ENCODE assay signal across 19 mouse cellular contexts in genomic region chr1:178563834-178564233, GRCm38 (mm10). TPM values are rescaled to one million over a fixed set of nuclear protein-coding genes. Genes with fewer than 3 reads are reported as not detected.
DNase-seq lines count a peak whose midpoint lies in the region; ATAC-seq lines count a peak whose summit lies in the region.
"Had no signal": no experiment of that assay in that cellular context is flagged by ENCODE, and none has a peak within 500 bp of the region (broad histone marks: within the 10 kb centered on the region; RNA-seq: fewer than 3 reads in every experiment).

No protein-coding gene starts in this region.

- 69% methylated on average over 2 of the region's 2 CpGs for WGBS in heart, embryonic 11.5 days (ENCODE audit: insufficient replicate concordance)
- 76% methylated on average over 2 of the region's 2 CpGs for WGBS in neural tube, embryonic 13.5 days

- peaks cover 6% of the 10 kb centered on the region; the same call in 1 of the 2 replicates for H3K9me3 ChIP-seq in heart, embryonic 11.5 days (replicated peaks; ENCODE audit: control insufficient read depth, low read length)
- H3K9me3 ChIP-seq in neural tube, embryonic 13.5 days: peaks cover 9% of the 10 kb centered on the region
- H3K9me3 ChIP-seq: heart, embryonic 10.5 days; stomach, embryonic 15.5 days had no signal

- no peak for ATAC-seq in heart, embryonic 11.5 days (replicated peaks; ENCODE audit: insufficient number of reproducible peaks, low FRiP score, low TSS enrichment)
- no peak for ATAC-seq in neural tube, embryonic 13.5 days (ENCODE audit: low read depth)
- ATAC-seq: forebrain, embryonic 13.5 days; inflammation-experienced regulatory T-cells, adult 6 months had no signal

- intact Hi-C loops in heart, postnatal 10 days (cut with DNase I): no loop called here

- peaks cover 24% of the 10 kb centered on the region for H3K4me1 ChIP-seq in heart, embryonic 11.5 days (ENCODE audit: control insufficient read depth, insufficient read depth, low read length)
- peaks cover 36% of the 10 kb centered on the region for H3K4me1 ChIP-seq in neural tube, embryonic 13.5 days (replicated peaks)
- H3K4me1 ChIP-seq: stomach, embryonic 15.5 days had no signal

- DNase-seq in heart, postnatal 10 days: no peak
- DNase-seq in neural tube, embryonic 10.5 days (ENCODE audit: extremely low spot score, low spot score): no peak
- peak; percentile 35 to 62 for DNase-seq in cerebellum, postnatal 14 days
- DNase-seq in c-Kit-positive CD71-positive TER-119-positive erythroid progenitor cells, embryonic 14.5 days (ENCODE audit: low spot score): no peak
- DNase-seq in retina, postnatal 1 day: no peak
- DNase-seq: adrenal gland, postnatal 10 days; kidney, adult 2 months; lung, postnatal 4 days; midbrain, embryonic 14.5 days; thymus, postnatal 4 days had no signal

- peak overlapping the region; percentile 2; the same call in 1 of the 2 replicates for H3K4me2 ChIP-seq in heart, embryonic 11.5 days
- no peak overlapping the region for H3K4me2 ChIP-seq in neural tube, embryonic 13.5 days
- H3K4me2 ChIP-seq: forebrain, embryonic 13.5 days; hindbrain, embryonic 13.5 days; neural tube, embryonic 12.5 days; stomach, embryonic 15.5 days had no signal

- peaks cover 8% of the 10 kb centered on the region; the same call in 1 of the 2 replicates for H3K36me3 ChIP-seq in heart, embryonic 11.5 days (ENCODE audit: control insufficient read depth, insufficient read depth, low read length)
- no peaks in the 10 kb centered on the region; the same call in 1 of the 2 replicates for H3K36me3 ChIP-seq in neural tube, embryonic 13.5 days
- H3K36me3 ChIP-seq: hindbrain, embryonic 13.5 days; neural tube, embryonic 12.5 days; stomach, embryonic 15.5 days had no signal

- no peak overlapping the region for H3K4me3 ChIP-seq in heart, embryonic 11.5 days (ENCODE audit: low read depth, low read length)
- no peak overlapping the region for H3K4me3 ChIP-seq in neural tube, embryonic 13.5 days
- H3K4me3 ChIP-seq: forebrain, embryonic 13.5 days; heart, embryonic 10.5 days; hindbrain, embryonic 13.5 days; neural tube, embryonic 12.5 days; stomach, embryonic 15.5 days had no signal

- no peaks in the 10 kb centered on the region for H3K27me3 ChIP-seq in heart, embryonic 11.5 days (ENCODE audit: control insufficient read depth, insufficient read depth, low read length)
- H3K27me3 ChIP-seq in neural tube, embryonic 13.5 days: no peaks in the 10 kb centered on the region
- H3K27me3 ChIP-seq: hindbrain, embryonic 13.5 days; neural tube, embryonic 12.5 days; stomach, embryonic 15.5 days had no signal

- no peak overlapping the region for H3K9ac ChIP-seq in heart, embryonic 11.5 days (ENCODE audit: low read depth, low read length)
- no peak overlapping the region for H3K9ac ChIP-seq in neural tube, embryonic 13.5 days
- H3K9ac ChIP-seq: forebrain, embryonic 13.5 days; hindbrain, embryonic 13.5 days; neural tube, embryonic 12.5 days; stomach, embryonic 15.5 days had no signal

- H3K27ac ChIP-seq in heart, embryonic 11.5 days (ENCODE audit: low read depth, low read length): peak overlapping the region; percentile 50; the same call in 1 of the 2 replicates
- H3K27ac ChIP-seq in neural tube, embryonic 13.5 days (replicated peaks): 0 out of 2 replicates have a peak overlapping the region, but pooled peaks have one; percentile 29
- H3K27ac ChIP-seq: forebrain, embryonic 13.5 days; heart, embryonic 10.5 days; hindbrain, embryonic 13.5 days; kidney, postnatal 0 days; neural tube, embryonic 12.5 days; stomach, embryonic 15.5 days had no signal

RNA-seq across cellular contexts. Expression of gene Kif26b, which starts 34.9 kb away (rescaled TPM):
- 16.4 and 18.9 TPM in 2 replicates for polyA plus RNA-seq in heart, embryonic 11.5 days (2014; fragmentation: Nextera tagmentation; extraction: Ambion mirVana)
- total RNA-seq in heart, postnatal 10 days (2021): 10 to 100 TPM; 10.9 to 12.9 TPM
- 10.4 and 10.5 TPM in 2 replicates for polyA plus RNA-seq in neural tube, embryonic 13.5 days (2015; fragmentation: Nextera tagmentation; extraction: Ambion mirVana)
- polyA plus RNA-seq: inflammation-experienced regulatory T-cells, adult 6 months had no signal

Comparison
In these comparisons a context has a peak if more than half of its experiments do, and no peak if none do; other contexts are left out.
1. DNase-seq: peak in cerebellum, postnatal 14 days (2 of 2); none in heart, postnatal 10 days (0 of 2), neural tube, embryonic 10.5 days (single experiment), c-Kit-positive CD71-positive TER-119-positive erythroid progenitor cells, embryonic 14.5 days (single experiment) and retina, postnatal 1 day (single experiment).